Comparison of ENCODE assay signal across 8 mouse cellular contexts in the genomic region with DNA sequence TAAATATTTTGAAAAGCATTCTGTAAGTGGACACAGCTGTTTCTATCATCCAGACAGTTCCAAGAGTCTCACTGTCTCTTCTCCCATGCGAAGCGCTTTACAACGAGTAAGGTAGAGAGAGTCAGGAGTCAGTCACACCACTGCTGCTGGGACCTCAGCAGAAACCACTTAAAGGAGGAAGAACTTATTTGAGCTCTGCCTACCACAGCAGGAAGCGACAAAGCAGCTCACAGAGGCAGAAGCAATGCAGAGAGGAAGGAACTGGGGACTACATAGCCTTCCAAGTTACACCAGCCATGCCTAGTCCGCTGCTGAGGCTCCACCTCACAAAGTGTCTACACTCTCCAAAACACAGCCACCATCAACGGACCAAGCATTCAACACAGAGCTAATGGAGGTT. TPM values are rescaled to one million over a fixed set of nuclear protein-coding genes. Genes with fewer than 3 reads are reported as not detected.
DNase-seq lines count a peak whose midpoint lies in the region; ATAC-seq lines count a peak whose summit lies in the region.

No protein-coding gene starts in this region.

- no peaks in the 10 kb centered on the region for H3K9me3 ChIP-seq in embryonic facial prominence, embryonic 12.5 days
- H3K9me3 ChIP-seq in embryonic facial prominence, embryonic 10.5 days = no peaks in the 10 kb centered on the region
- H3K9me3 ChIP-seq in embryonic facial prominence, embryonic 13.5 days = no peaks in the 10 kb centered on the region
- no peaks in the 10 kb centered on the region for H3K9me3 ChIP-seq in liver, embryonic 15.5 days (replicated peaks)
- no peaks in the 10 kb centered on the region for H3K9me3 ChIP-seq in forebrain, embryonic 15.5 days
- no peaks in the 10 kb centered on the region for H3K9me3 ChIP-seq in midbrain, embryonic 11.5 days (ENCODE audit: control insufficient read depth, low read length)

- H3K4me3 ChIP-seq in embryonic facial prominence, embryonic 12.5 days = no peak overlapping the region
- H3K4me3 ChIP-seq in embryonic facial prominence, embryonic 10.5 days = no peak overlapping the region
- no peak overlapping the region for H3K4me3 ChIP-seq in embryonic facial prominence, embryonic 13.5 days
- no peak overlapping the region for H3K4me3 ChIP-seq in liver, embryonic 15.5 days (replicated peaks)
- no peak overlapping the region for H3K4me3 ChIP-seq in forebrain, embryonic 15.5 days
- H3K4me3 ChIP-seq in midbrain, embryonic 11.5 days (ENCODE audit: low read depth, low read length) = no peak overlapping the region

- H3K9ac ChIP-seq in embryonic facial prominence, embryonic 12.5 days = no peak overlapping the region
- peak overlapping the region; percentile 44; the same call in 1 of the 2 replicates for H3K9ac ChIP-seq in embryonic facial prominence, embryonic 13.5 days
- H3K9ac ChIP-seq in liver, embryonic 15.5 days = no peak overlapping the region
- no peak overlapping the region for H3K9ac ChIP-seq in forebrain, embryonic 15.5 days (replicated peaks)
- no peak overlapping the region for H3K9ac ChIP-seq in midbrain, embryonic 11.5 days (ENCODE audit: low read length)

- WGBS in embryonic facial prominence, embryonic 12.5 days = 56% methylated on average over 6 of the region's 6 CpGs
- WGBS in embryonic facial prominence, embryonic 10.5 days = 68% methylated on average over 6 of the region's 6 CpGs
- 53% methylated on average over 6 of the region's 6 CpGs for WGBS in embryonic facial prominence, embryonic 13.5 days
- WGBS in liver, embryonic 15.5 days (ENCODE audit: insufficient replicate concordance) = 12% methylated on average over 6 of the region's 6 CpGs
- 71% methylated on average over 6 of the region's 6 CpGs for WGBS in forebrain, embryonic 15.5 days
- 73% methylated on average over 6 of the region's 6 CpGs for WGBS in midbrain, embryonic 11.5 days

- H3K27me3 ChIP-seq in embryonic facial prominence, embryonic 12.5 days = no peaks in the 10 kb centered on the region
- H3K27me3 ChIP-seq in embryonic facial prominence, embryonic 10.5 days (replicated peaks; ENCODE audit: low read depth, poor library complexity, severe bottlenecking) = no peaks in the 10 kb centered on the region
- no peaks in the 10 kb centered on the region for H3K27me3 ChIP-seq in embryonic facial prominence, embryonic 13.5 days
- H3K27me3 ChIP-seq in liver, embryonic 15.5 days = no peaks in the 10 kb centered on the region
- no peaks in the 10 kb centered on the region for H3K27me3 ChIP-seq in forebrain, embryonic 15.5 days
- no peaks in the 10 kb centered on the region for H3K27me3 ChIP-seq in midbrain, embryonic 11.5 days (ENCODE audit: control insufficient read depth, insufficient read depth, low read length)

- peak overlapping the region; percentile 32 for H3K27ac ChIP-seq in embryonic facial prominence, embryonic 12.5 days
- no peak overlapping the region for H3K27ac ChIP-seq in embryonic facial prominence, embryonic 10.5 days (replicated peaks)
- peak overlapping the region; percentile 77 for H3K27ac ChIP-seq in embryonic facial prominence, embryonic 13.5 days
- peak overlapping the region; percentile 31; the same call in 1 of the 2 replicates for H3K27ac ChIP-seq in liver, embryonic 15.5 days (replicated peaks)
- H3K27ac ChIP-seq in forebrain, embryonic 15.5 days (replicated peaks) = no peak overlapping the region
- no peak overlapping the region for H3K27ac ChIP-seq in midbrain, embryonic 11.5 days (ENCODE audit: low read depth, low read length)

- peaks cover 21% of the 10 kb centered on the region for H3K4me1 ChIP-seq in embryonic facial prominence, embryonic 12.5 days
- peaks cover 12% of the 10 kb centered on the region for H3K4me1 ChIP-seq in embryonic facial prominence, embryonic 10.5 days
- peaks cover 26% of the 10 kb centered on the region for H3K4me1 ChIP-seq in embryonic facial prominence, embryonic 13.5 days
- H3K4me1 ChIP-seq in liver, embryonic 15.5 days (replicated peaks) = peaks cover 47% of the 10 kb centered on the region
- peaks cover 17% of the 10 kb centered on the region for H3K4me1 ChIP-seq in forebrain, embryonic 15.5 days
- 0 out of 2 replicates have a peak, but pooled peaks cover 2% of the 10 kb centered on the region for H3K4me1 ChIP-seq in midbrain, embryonic 11.5 days (ENCODE audit: control insufficient read depth, insufficient read depth, low read length)

- DNase-seq in embryonic facial prominence, embryonic 10.5 days (ENCODE audit: low spot score) = no peak
- peak; percentile 78 to 80 for DNase-seq in spleen, postnatal 36 days (ENCODE audit: low spot score in 2 of 2)
- DNase-seq in retina, embryonic 14.5 days (ENCODE audit: low spot score) = no peak
- no peak for DNase-seq in midbrain, embryonic 11.5 days (ENCODE audit: low spot score, missing footprints)

- H3K36me3 ChIP-seq in embryonic facial prominence, embryonic 12.5 days = no peaks in the 10 kb centered on the region
- H3K36me3 ChIP-seq in embryonic facial prominence, embryonic 10.5 days (replicated peaks) = no peaks in the 10 kb centered on the region
- no peaks in the 10 kb centered on the region for H3K36me3 ChIP-seq in embryonic facial prominence, embryonic 13.5 days
- no peaks in the 10 kb centered on the region for H3K36me3 ChIP-seq in liver, embryonic 15.5 days (replicated peaks)
- no peaks in the 10 kb centered on the region for H3K36me3 ChIP-seq in forebrain, embryonic 15.5 days
- no peaks in the 10 kb centered on the region for H3K36me3 ChIP-seq in midbrain, embryonic 11.5 days (ENCODE audit: control insufficient read depth, insufficient read depth, low read length)

- ATAC-seq in embryonic facial prominence, embryonic 12.5 days (ENCODE audit: insufficient number of reproducible peaks, insufficient read depth, low FRiP score, low TSS enrichment) = no peak
- ATAC-seq in embryonic facial prominence, embryonic 13.5 days (ENCODE audit: insufficient number of reproducible peaks, insufficient read depth, low FRiP score, low TSS enrichment, low read depth) = no peak
- no peak for ATAC-seq in liver, embryonic 15.5 days (ENCODE audit: insufficient read depth)
- no peak for ATAC-seq in forebrain, embryonic 15.5 days (replicated peaks)
- ATAC-seq in midbrain, embryonic 11.5 days (ENCODE audit: low FRiP score) = no peak

- H3K4me2 ChIP-seq in embryonic facial prominence, embryonic 12.5 days (replicated peaks) = no peak overlapping the region
- H3K4me2 ChIP-seq in embryonic facial prominence, embryonic 13.5 days = peak overlapping the region; percentile 27; the same call in 1 of the 2 replicates
- H3K4me2 ChIP-seq in liver, embryonic 15.5 days = no peak overlapping the region
- no peak overlapping the region for H3K4me2 ChIP-seq in forebrain, embryonic 15.5 days (replicated peaks)
- no peak overlapping the region for H3K4me2 ChIP-seq in midbrain, embryonic 11.5 days

RNA-seq across cellular contexts. Expression of a gene that starts 9.2 kb away (rescaled TPM):
- 22.8 and 24.6 TPM in 2 replicates for polyA plus RNA-seq in embryonic facial prominence, embryonic 12.5 days (2016; fragmentation: Nextera tagmentation; extraction: Ambion mirVana)
- polyA plus RNA-seq in embryonic facial prominence, embryonic 10.5 days (2016; fragmentation: Nextera tagmentation; extraction: Ambion mirVana) = 18.8 and 19.0 TPM in 2 replicates
- 22.6 and 25.1 TPM in 2 replicates for polyA plus RNA-seq in embryonic facial prominence, embryonic 13.5 days (2015; fragmentation: Nextera tagmentation; extraction: Ambion mirVana)
- 5.8 and 6.2 TPM in 2 replicates for polyA plus RNA-seq in liver, embryonic 15.5 days (2015; fragmentation: Nextera tagmentation; extraction: Ambion mirVana)
- 14.0 and 14.3 TPM in 2 replicates for polyA plus RNA-seq in forebrain, embryonic 15.5 days (2015; fragmentation: Nextera tagmentation; extraction: Ambion mirVana)
- 23.2 and 24.2 TPM in 2 replicates for polyA plus RNA-seq in midbrain, embryonic 11.5 days (2014; fragmentation: Nextera tagmentation; extraction: Ambion mirVana)

Comparison
In these comparisons a context has a peak if more than half of its experiments do, and no peak if none do; other contexts are left out.
1. H3K27ac ChIP-seq: peak in embryonic facial prominence, embryonic 12.5 days (single experiment), embryonic facial prominence, embryonic 13.5 days (single experiment) and liver, embryonic 15.5 days (single experiment); none in embryonic facial prominence, embryonic 10.5 days (single experiment), forebrain, embryonic 15.5 days (single experiment) and midbrain, embryonic 11.5 days (single experiment).
2. DNase-seq: peak in spleen, postnatal 36 days (2 of 2); none in embryonic facial prominence, embryonic 10.5 days (single experiment), retina, embryonic 14.5 days (single experiment) and midbrain, embryonic 11.5 days (single experiment).